Mouse (Mus musculus) myocyte (in vitro differentiated cells): ENCODE measurements around the gene Agap1.

Experiments
- TCF3 ChIP-seq: IDR thresholded peaks from one replicate; pipeline ENCODE4 v1.6.1; 2011; ENCODE audit warnings: low read depth, control low read depth; ENCODE audit not compliant: insufficient read length
- USF1 ChIP-seq: IDR thresholded peaks from one replicate; pipeline ENCODE4 v1.6.1; 2011; ENCODE audit warnings: low read depth, mild to moderate bottlenecking, control low read depth, moderate library complexity

DNA sequence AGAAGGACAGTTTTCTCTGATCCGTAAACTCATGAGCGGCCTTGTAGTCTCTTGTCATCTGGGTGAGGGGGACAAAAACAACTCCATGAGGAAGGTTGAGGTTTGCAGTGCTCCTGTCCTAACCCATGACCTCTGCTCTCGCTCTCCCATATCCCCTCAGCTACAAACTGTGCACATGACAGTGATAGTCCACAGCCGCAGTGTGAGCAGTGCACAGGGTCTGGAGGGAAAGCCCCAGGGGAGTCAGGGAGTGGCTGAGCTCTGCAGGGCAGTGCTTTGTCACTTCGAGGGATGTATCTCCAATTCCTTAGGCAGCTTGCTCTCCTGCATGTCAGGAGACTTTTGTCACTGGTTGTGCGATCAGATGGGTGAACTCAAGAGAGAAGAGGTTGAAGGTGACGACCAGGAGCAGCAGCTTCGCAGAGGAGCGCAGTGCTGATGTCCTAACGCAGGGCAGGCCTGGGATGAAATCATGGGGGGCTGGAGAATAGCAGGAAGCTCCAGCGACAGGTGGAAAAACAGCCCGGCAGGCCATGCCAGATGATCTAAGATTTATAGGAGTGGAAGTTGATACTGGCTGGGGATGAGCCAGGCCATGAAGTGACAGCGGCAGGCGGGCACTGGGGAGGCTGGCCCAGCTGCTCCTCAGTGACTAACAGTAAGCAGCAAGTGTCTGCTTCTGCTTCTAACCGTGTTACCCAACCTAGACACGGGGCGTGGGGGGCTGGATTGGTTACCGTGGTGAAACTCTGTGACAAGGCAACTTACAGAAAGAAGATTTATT, 83.7 kb downstream of the Agap1 start:
- TF ChIP-seq TCF3 (peak; percentile 96), USF1 (no peak)
